Mouse (Mus musculus) adrenal gland, adult 8-10 months (tissue): ENCODE results near the gene Alcam. TPM values are rescaled to one million over a fixed set of nuclear protein-coding genes. Genes with fewer than 3 reads are reported as not detected.

Experiments used
- DNase-seq: peaks from one replicate; pipeline ENCODE4 v3.0.0; 2022
- total RNA-seq, 4 experiments: library from RNA; stranded (reverse); gene quantifications; 2 replicates each; pipeline ENCODE4 v1.2.4; 2022

The Alcam gene
- total RNA-seq, 4 experiments from 2014 or later = 50.5 to 84.0 (median 58.9) TPM

GRCm38 (mm10) chr16:52439600-52439999, 14.3 kb downstream of the Alcam start:
- DNase-seq = no peak

- DNase-seq = no peak
Measured at GRCm38 (mm10) chr16:52439007-52439406, 14.9 kb downstream of the Alcam start.

DNA sequence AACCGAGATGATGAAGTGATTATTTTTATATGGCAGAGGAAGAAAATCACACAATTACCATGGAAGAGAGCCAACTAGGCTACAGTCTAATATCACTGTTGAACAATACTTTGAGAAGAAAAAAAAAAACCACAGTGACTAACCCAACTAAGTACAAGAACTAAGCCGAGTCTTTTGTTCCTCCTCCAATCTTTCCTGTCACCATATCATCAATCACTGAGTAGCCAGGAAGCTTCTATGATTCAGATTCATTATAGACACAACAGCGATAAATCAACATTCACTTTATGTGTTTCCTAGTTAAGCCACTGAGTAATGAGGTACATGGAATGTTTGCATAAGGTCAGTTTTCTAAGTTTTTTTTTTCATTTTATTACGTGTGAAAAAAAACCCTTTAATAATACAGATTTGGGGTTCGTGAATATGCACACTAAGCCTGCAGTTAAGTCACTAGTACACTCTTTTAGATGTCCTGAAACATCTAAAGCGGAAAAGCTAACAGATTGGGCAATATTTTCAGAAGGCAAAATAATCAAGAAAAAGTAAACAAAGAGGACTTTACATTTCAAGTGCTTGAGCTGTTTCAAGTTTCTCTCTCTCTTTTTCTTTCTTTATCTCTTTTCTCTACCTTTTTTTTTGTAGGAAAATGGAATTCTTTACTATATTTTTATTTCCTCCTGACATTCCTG, 15.5 kb downstream of the Alcam start:
- no peak for DNase-seq

DNA sequence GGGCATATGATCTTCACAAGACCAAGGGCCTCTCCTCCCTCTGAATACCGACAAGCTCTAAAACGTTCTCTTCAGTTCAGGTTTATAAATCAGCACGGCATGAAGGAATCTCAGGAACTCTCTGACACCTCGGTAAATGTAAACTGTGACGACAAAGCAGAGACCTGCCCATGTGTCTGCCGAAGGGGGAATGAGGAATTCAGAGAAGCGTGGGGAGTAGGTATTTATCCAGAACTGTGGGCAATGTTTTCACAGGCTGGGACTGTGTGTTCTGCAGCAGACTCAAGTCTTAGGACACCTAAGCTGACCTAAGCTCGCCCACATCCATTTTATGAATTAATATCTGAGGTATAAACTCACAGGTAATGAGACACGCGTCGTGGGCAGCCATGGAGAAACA, 20.7 kb downstream of the Alcam start:
- no peak for DNase-seq

DNA sequence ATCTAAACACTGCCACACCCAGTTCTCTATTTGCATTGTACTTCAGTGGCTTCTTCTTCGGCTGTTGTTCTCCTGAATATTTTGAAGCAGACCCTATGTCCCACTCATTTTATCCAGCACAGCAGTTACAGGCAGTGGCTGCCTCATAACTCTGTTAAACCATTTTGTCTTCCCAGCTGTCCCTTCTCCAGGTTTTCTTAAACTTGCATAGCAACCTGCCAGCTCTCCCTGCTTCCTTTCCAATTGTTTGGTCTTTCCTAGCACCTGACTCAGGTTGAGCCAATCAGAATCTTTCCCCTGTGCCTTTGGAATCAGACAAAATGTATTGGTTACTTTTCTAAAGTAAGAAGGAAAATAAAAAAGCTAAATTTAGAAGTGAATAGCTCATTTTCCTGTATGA, 21.8 kb downstream of the Alcam start:
- DNase-seq = no peak

- DNase-seq = no peak
Measured at GRCm38 (mm10) chr16:52431590-52431989, 22.3 kb downstream of the Alcam start.

DNA sequence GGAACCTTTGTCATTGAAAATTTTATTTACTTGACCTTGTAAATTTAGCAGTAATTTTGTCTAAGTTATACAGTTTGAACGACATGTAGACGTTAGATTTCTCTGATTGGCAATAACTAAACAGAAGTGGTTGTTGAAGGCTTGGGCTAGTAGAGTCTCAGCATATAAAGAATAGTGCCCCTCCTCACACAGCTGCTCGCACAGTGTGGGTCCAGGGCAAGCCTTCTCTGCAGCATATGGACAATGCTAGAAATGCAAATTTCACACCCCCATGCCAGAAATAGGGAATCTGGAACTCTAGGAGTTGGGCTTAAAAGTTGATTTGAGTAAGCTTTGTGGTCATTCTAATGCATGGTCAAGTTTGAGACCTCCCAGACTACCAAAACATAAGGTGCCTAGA, 23.8 kb downstream of the Alcam start:
- DNase-seq = no peak

DNA sequence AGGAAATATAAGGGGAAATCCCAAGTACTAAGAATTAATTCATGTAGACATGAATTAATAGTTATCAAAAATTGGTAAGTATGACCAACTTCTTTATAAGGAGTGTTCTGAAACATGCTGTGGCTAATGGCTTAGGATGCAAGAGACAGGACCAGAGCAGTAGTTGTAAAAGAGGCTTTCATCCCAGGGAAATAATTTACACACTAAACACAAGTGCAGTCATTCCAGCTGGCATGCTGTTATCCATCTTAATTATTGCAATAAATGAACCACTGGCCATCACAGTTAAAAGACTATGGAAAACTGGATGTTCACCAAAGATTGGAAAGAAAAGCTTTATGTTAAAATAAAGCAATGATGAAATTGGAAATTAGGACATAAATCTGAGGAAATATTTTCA, 24.2 kb downstream of the Alcam start:
- no peak for DNase-seq

GRCm38 (mm10) chr16:52428505-52428904, 25.4 kb downstream of the Alcam start:
- DNase-seq = no peak

GRCm38 (mm10) chr16:52418568-52419158, 35.2 kb downstream of the Alcam start:
- no peak for DNase-seq

- no peak for DNase-seq
Measured at GRCm38 (mm10) chr16:52417982-52418381, 35.9 kb downstream of the Alcam start.

DNA sequence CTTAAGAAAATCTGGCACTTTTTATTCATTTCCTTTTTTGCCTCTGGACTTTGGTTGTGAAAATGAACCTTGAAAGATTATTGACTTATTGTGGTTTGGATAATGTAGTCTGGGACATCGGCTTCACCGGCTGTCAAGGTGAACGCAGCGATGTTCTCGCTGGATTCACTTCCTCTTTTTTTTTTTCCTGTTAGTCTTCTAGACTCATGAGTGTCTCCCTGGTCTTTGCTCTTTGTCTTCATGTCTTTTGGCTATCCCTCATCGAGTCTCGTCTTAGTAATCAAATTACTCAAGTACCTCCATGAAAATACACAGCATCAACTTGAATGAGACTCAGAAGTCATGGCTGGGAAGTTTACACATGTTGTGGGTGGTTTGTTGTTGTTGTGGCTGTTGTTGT, 36.7 kb downstream of the Alcam start:
- no peak for DNase-seq

GRCm38 (mm10) chr16:52413714-52414113, 40.2 kb downstream of the Alcam start:
- no peak for DNase-seq

GRCm38 (mm10) chr16:52406072-52406471, 47.8 kb downstream of the Alcam start:
- DNase-seq = no peak

DNA sequence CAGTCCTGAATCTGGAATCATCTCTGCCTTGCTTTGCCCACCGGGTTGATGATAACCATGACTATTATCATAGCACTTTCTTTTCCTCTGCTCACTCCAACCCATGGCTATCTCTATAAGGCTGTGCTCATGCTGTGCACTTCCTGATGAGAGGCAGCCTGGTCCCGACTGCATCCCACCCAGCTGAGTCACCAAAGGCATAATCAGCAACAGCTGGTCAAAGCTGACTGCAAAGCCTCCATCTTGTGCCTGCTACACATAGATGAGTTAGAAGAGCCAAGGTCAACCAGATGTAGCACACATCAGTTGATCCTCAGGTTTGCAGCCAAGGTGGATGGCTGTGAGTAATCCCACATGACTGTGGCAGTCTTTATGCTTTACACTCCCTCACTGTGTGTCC, 48.6 kb downstream of the Alcam start:
- DNase-seq = no peak

DNA sequence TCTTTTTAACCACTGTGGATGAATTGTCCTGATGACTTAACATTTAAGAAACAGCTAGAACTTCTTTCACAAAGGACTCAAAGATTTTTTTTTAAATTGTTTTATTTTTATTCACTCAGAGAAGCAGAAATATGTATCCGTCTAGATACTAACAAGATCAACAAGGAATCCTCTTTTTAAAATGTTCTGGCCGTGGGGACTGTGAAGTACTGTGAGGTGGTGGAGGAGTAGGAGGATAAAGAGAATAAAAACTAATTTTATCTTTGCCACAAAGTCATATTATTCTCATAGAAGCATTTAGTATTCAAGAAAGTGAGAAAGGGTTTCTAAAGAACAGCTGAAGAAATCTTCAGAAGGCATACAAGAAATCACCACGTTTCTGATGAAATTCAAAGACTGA, 54.8 kb downstream of the Alcam start:
- no peak for DNase-seq

- DNase-seq = no peak
Measured at GRCm38 (mm10) chr16:52386781-52387300, 67.0 kb downstream of the Alcam start.

- peak; percentile 5 for DNase-seq
Measured at GRCm38 (mm10) chr16:52383456-52384185, 70.3 kb downstream of the Alcam start.

GRCm38 (mm10) chr16:52378811-52379597, 74.9 kb downstream of the Alcam start:
- DNase-seq = no peak

DNA sequence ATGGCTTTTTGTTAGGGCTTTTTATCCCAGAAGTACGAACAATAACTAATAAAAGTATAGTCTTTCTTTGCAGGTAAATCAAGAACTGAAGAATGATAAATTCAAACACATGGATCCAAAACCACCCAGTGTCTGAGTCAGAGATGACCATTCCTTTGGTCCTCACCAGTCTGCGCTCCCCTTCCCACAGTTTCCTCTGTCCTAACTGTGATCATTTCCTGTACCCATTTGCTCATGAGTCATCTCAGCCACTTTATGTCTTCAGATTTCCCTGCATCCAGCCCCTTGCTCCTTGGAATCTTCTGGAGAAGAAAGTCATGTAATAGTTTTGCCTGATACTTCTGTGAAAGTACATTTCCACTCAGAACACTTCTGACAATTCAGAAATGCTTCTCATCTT, 77.0 kb downstream of the Alcam start:
- no peak for DNase-seq

DNA sequence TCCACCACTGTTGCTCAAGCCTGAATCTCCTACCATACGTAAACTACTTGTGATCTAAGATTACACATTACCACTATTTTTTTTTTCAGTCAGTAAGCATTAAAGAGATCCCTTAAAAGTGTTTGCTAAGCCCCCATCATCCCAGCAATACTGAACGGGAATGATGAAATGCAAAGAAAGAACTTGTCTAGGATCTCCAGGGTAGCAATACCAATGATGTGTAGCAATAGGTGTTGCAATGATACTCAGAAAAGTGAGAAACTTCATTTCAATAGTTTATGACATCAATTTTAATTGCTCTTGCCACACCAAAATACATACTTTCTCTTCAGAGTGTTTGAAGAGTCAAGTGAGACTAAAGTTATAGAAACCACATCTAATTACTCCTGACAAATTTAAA, 81.9 kb downstream of the Alcam start:
- DNase-seq = no peak

GRCm38 (mm10) chr16:52368521-52368920, 85.4 kb downstream of the Alcam start:
- no peak for DNase-seq

DNA sequence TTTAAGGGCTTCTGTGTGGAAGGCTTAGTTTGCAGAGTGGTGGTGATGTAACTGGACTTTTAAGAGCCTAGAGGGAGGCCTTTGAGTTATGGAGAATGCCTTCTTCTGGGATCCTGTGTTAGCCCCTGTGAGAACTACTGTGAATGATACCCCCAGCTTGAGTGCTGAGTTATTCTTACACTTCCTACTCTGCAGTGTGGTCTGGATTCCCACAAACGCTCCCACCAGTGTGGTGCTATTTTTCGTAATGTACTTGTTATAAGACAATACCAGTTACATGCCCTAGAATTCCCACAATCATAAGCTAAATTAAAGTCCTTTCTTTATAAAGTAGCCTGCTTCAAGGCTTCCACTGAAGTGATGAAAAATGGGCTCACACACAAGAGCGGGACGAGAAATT, 87.0 kb downstream of the Alcam start:
- DNase-seq = no peak
